Mouse (Mus musculus) liver, adult 2 months (tissue): Measurements from ENCODE around the gene Slc9a1. TPM values are rescaled to one million over a fixed set of nuclear protein-coding genes. Genes with fewer than 3 reads are reported as not detected.

Experiments used
- DNase-seq: peaks from one replicate; pipeline ENCODE4 v3.0.0-alpha.2; 2011; ENCODE audit warnings: low read depth, low spot score; ENCODE audit errors: extremely low read depth
- H3K27ac ChIP-seq: fragments of 200-500 bp; replicated peaks from 2 replicates; pipeline ENCODE4 v1.5.1; 2012; ENCODE audit warnings: low read depth, mild to moderate bottlenecking, control low read depth, inconsistent platforms, low read length; ENCODE audit not compliant: insufficient read depth
- H3K27me3 ChIP-seq: fragments of 200-500 bp; 2 replicates; pipeline ENCODE4 v1.6.1; 2012; ENCODE audit warnings: mild to moderate bottlenecking, moderate library complexity, low read length, inconsistent platforms; ENCODE audit not compliant: control insufficient read depth, insufficient read depth
- H3K36me3 ChIP-seq: fragments of 200-500 bp; 2 replicates; pipeline ENCODE4 v1.6.1; 2012; ENCODE audit warnings: low read length, inconsistent platforms; ENCODE audit not compliant: control insufficient read depth, insufficient read depth
- H3K4me1 ChIP-seq: fragments of 200-500 bp; 2 replicates; pipeline ENCODE4 v1.6.1; 2011; ENCODE audit warnings: low read length; ENCODE audit not compliant: control insufficient read depth, insufficient read depth
- H3K4me3 ChIP-seq: fragments of 200-500 bp; 2 replicates; pipeline ENCODE4 v1.5.1; 2011; ENCODE audit warnings: low read depth, mild to moderate bottlenecking, control low read depth, low read length, moderate library complexity; ENCODE audit not compliant: insufficient read depth
- H3K79me2 ChIP-seq: fragments of 200-500 bp; 2 replicates; pipeline ENCODE4 v1.6.1; 2012; ENCODE audit warnings: inconsistent platforms, mild to moderate bottlenecking, low read length, moderate library complexity; ENCODE audit not compliant: control insufficient read depth, insufficient read depth
- H3K9ac ChIP-seq: fragments of 200-500 bp; 2 replicates; pipeline ENCODE4 v1.6.1; 2012; ENCODE audit warnings: low read depth, mild to moderate bottlenecking, control low read depth, inconsistent platforms, low read length
- CTCF ChIP-seq: fragments of 200-500 bp; IDR thresholded peaks from 2 replicates; pipeline ENCODE4 v1.5.1; 2011; ENCODE audit warnings: low read depth, low read length, control low read depth
- POLR2A ChIP-seq: fragments of 200-500 bp; IDR thresholded peaks from 2 replicates; pipeline ENCODE4 v1.6.1; 2011; ENCODE audit warnings: low read length, control low read depth; ENCODE audit not compliant: insufficient read depth; ENCODE audit errors: extremely low read depth
- WGBS: fragments of 180-500 bp; shearing (Covaris S2); methylation state at CpG from one replicate; pipeline ENCODE4 v1.1.7; 2018; 5-methylcytosine and 5-hydroxymethylcytosine counted together
- polyA plus RNA-seq: library from polyadenylated mRNA; depleted of rRNA; stranded (reverse); fragments of >200 nt; gene quantifications from 2 replicates; pipeline ENCODE4 v1.2.3, GENCODE M21; 2012; rRNA removed
- total RNA-seq: library from RNA; depleted of rRNA; stranded (reverse); fragments of >200 nt; gene quantifications from 2 replicates; pipeline ENCODE4 v1.2.3, GENCODE M21; 2014; rRNA removed

Gene Slc9a1
- total and polyA plus RNA-seq, 2 experiments, result 1.5 to 9.2 TPM

GRCm38 (mm10) chr4:133461362-133461761, 91.9 kb downstream of the Slc9a1 start:
- Histone ChIP-seq H3K27ac (no peak overlapping the region), H3K4me1 (0 out of 2 replicates have a peak, but pooled peaks cover 2% of the 10 kb centered on the region), H3K27me3 (no peaks in the 10 kb centered on the region), H3K36me3 (no peaks in the 10 kb centered on the region), H3K79me2 (no peaks in the 10 kb centered on the region), H3K4me3 (no peak overlapping the region), H3K9ac (no peak overlapping the region)
- WGBS, result 94% methylated on average over 4 of the region's 4 CpGs
- DNase-seq, result no peak
- TF ChIP-seq CTCF, result no peak
- TF ChIP-seq POLR2A, result no peak

GRCm38 (mm10) chr4:133463184-133463583, 93.7 kb downstream of the Slc9a1 start:
- no peaks in the 10 kb centered on the region for H3K27me3 ChIP-seq
- no peak overlapping the region for H3K9ac ChIP-seq
- H3K4me3 ChIP-seq, result no peak overlapping the region
- DNase-seq, result no peak
- H3K36me3 ChIP-seq, result no peaks in the 10 kb centered on the region
- peak overlapping the region; percentile 85 for H3K27ac ChIP-seq
- TF ChIP-seq CTCF (no peak), POLR2A (no peak)
- 0 out of 2 replicates have a peak, but pooled peaks cover 2% of the 10 kb centered on the region for H3K4me1 ChIP-seq
- H3K79me2 ChIP-seq, result no peaks in the 10 kb centered on the region
- 65% methylated on average over 6 of the region's 6 CpGs for WGBS

- Histone ChIP-seq H3K27me3 (no peaks in the 10 kb centered on the region), H3K4me1 (0 out of 2 replicates have a peak, but pooled peaks cover 2% of the 10 kb centered on the region), H3K36me3 (no peaks in the 10 kb centered on the region), H3K9ac (peak overlapping the region; percentile 70), H3K79me2 (no peaks in the 10 kb centered on the region), H3K4me3 (peak overlapping the region; percentile 67), H3K27ac (no peak overlapping the region)
- 2% methylated on average over 27 of the region's 27 CpGs for WGBS
- no peak for TF ChIP-seq POLR2A
- TF ChIP-seq CTCF, result no peak
- DNase-seq, result peak; percentile 53
Observed at GRCm38 (mm10) chr4:133468080-133468479, 98.6 kb downstream of the Slc9a1 start.

GRCm38 (mm10) chr4:133469122-133469521, 99.6 kb downstream of the Slc9a1 start:
- H3K79me2 ChIP-seq, result no peaks in the 10 kb centered on the region
- H3K27ac ChIP-seq, result no peak overlapping the region
- TF ChIP-seq POLR2A (no peak), CTCF (no peak)
- no peak overlapping the region for H3K4me3 ChIP-seq
- H3K9ac ChIP-seq, result no peak overlapping the region
- 45% methylated on average over 12 of the region's 12 CpGs for WGBS
- DNase-seq, result peak; percentile 23
- H3K4me1 ChIP-seq, result no peaks in the 10 kb centered on the region
- H3K27me3 ChIP-seq, result no peaks in the 10 kb centered on the region
- no peaks in the 10 kb centered on the region for H3K36me3 ChIP-seq

GRCm38 (mm10) chr4:133471135-133471821, 101.8 kb downstream of the Slc9a1 start:
- Histone ChIP-seq H3K4me3 (no peak overlapping the region), H3K9ac (no peak overlapping the region), H3K36me3 (no peaks in the 10 kb centered on the region), H3K27ac (no peak overlapping the region), H3K79me2 (no peaks in the 10 kb centered on the region), H3K4me1 (no peaks in the 10 kb centered on the region), H3K27me3 (no peaks in the 10 kb centered on the region)
- no peak for DNase-seq
- WGBS, result 85% methylated on average over 7 of the region's 7 CpGs
- TF ChIP-seq CTCF (0 out of 2 replicates have a peak, but pooled peaks have one; percentile 6), POLR2A (no peak)

Other genes starting within 250 kb of the Slc9a1 start
- gene Wasf2, start 239.2 kb upstream of the Slc9a1 start, total RNA-seq, result 6.0 and 10.7 TPM in 2 replicates
- gene Wasf2, start 239.2 kb upstream of the Slc9a1 start, polyA plus RNA-seq, result 12.3 and 17.0 TPM in 2 replicates
- not detected in 2 replicates for gene Cd164l2, start 157.6 kb upstream of the Slc9a1 start, total RNA-seq
- gene Cd164l2, start 157.6 kb upstream of the Slc9a1 start, polyA plus RNA-seq, result not detected in 2 replicates
- gene Gpr3, start 157.2 kb upstream of the Slc9a1 start, total RNA-seq, result not detected in 2 replicates
- gene Gpr3, start 157.2 kb upstream of the Slc9a1 start, polyA plus RNA-seq, result 0.07 TPM in 1 of 2 replicates, not detected in the other
- gene Map3k6, start 128.9 kb upstream of the Slc9a1 start, total RNA-seq, result 0.94 and 1.3 TPM in 2 replicates
- 0.76 and 0.80 TPM in 2 replicates for gene Map3k6, start 128.9 kb upstream of the Slc9a1 start, polyA plus RNA-seq
- 4.2 and 5.1 TPM in 2 replicates for gene Sytl1, start 106.6 kb upstream of the Slc9a1 start, total RNA-seq
- gene Sytl1, start 106.6 kb upstream of the Slc9a1 start, polyA plus RNA-seq, result 2.9 and 5.3 TPM in 2 replicates
- 22.7 and 29.7 TPM in 2 replicates for gene Tmem222, start 91.9 kb upstream of the Slc9a1 start, total RNA-seq
- 45.4 and 57.0 TPM in 2 replicates for gene Tmem222, start 91.9 kb upstream of the Slc9a1 start, polyA plus RNA-seq
- 20.6 and 35.5 TPM in 2 replicates for gene Wdtc1, start 16.2 kb upstream of the Slc9a1 start, total RNA-seq
- gene Wdtc1, start 16.2 kb upstream of the Slc9a1 start, polyA plus RNA-seq, result 83.3 and 105 TPM in 2 replicates
- gene Tent5b, start 110.4 kb downstream of the Slc9a1 start, total RNA-seq, result 0.07 and 0.09 TPM in 2 replicates
- 0.06 and 0.16 TPM in 2 replicates for gene Tent5b, start 110.4 kb downstream of the Slc9a1 start, polyA plus RNA-seq
- not detected in 2 replicates for gene Trnp1, start 128.8 kb downstream of the Slc9a1 start, total RNA-seq
- 0.05 and 0.10 TPM in 2 replicates for gene Trnp1, start 128.8 kb downstream of the Slc9a1 start, polyA plus RNA-seq
- 1.7 and 2.5 TPM in 2 replicates for gene Kdf1, start 149.3 kb downstream of the Slc9a1 start, total RNA-seq
- gene Kdf1, start 149.3 kb downstream of the Slc9a1 start, polyA plus RNA-seq, result 6.9 and 7.4 TPM in 2 replicates
- 48.1 and 50.6 TPM in 2 replicates for gene Nudc, start 176.3 kb downstream of the Slc9a1 start, total RNA-seq
- gene Nudc, start 176.3 kb downstream of the Slc9a1 start, polyA plus RNA-seq, result 44.3 and 48.7 TPM in 2 replicates
- 25.7 and 52.4 TPM in 2 replicates for gene Nr0b2, start 183.7 kb downstream of the Slc9a1 start, total RNA-seq
- 164 and 300 TPM in 2 replicates for gene Nr0b2, start 183.7 kb downstream of the Slc9a1 start, polyA plus RNA-seq
- 3.8 and 4.3 TPM in 2 replicates for gene Gpatch3, start 205.0 kb downstream of the Slc9a1 start, total RNA-seq
- 3.8 and 4.2 TPM in 2 replicates for gene Gpatch3, start 205.0 kb downstream of the Slc9a1 start, polyA plus RNA-seq
- 8.9 and 10.1 TPM in 2 replicates for gene Gpn2, start 214.7 kb downstream of the Slc9a1 start, total RNA-seq
- 35.0 and 38.2 TPM in 2 replicates for gene Gpn2, start 214.7 kb downstream of the Slc9a1 start, polyA plus RNA-seq
- gene Sfn, start 232.5 kb downstream of the Slc9a1 start, total RNA-seq, result 0.55 and 0.81 TPM in 2 replicates
- gene Sfn, start 232.5 kb downstream of the Slc9a1 start, polyA plus RNA-seq, result 0.54 and 0.77 TPM in 2 replicates